Mouse (Mus musculus): ENCODE results near the gene Fbxo45. TPM values are rescaled to one million over a fixed set of nuclear protein-coding genes. Genes with fewer than 3 reads are reported as not detected.

Gene Fbxo45
- polyA plus RNA-seq, 1 experiment from 2014 or later: 13.0 TPM

MicroRNA genes within 50 kb of the gene (microRNA counts, 519-probe panel; counts per million panel counts)
- microRNA mmu-miR-1946a: 322 counts per million, percentile 70 among the panel's probes with 10 or more counts

Small RNA genes within 50 kb of the gene (microRNA-seq; reads per million reads assigned to microRNA genes)
- not detected for gene Mir1946a

Other genes with a start within 250 kb of the Fbxo45 start
- gene Senp5, start 243.9 kb downstream of the Fbxo45 start, polyA plus RNA-seq (2014; fragmentation: Nextera tagmentation; extraction: Ambion mirVana): 6.7 and 6.9 TPM in 2 replicates
- 23.5 and 26.2 TPM in 2 replicates for gene Pak2, start 167.8 kb downstream of the Fbxo45 start, polyA plus RNA-seq (2014; fragmentation: Nextera tagmentation; extraction: Ambion mirVana)
- gene Pigx, start 147.4 kb downstream of the Fbxo45 start, polyA plus RNA-seq (2014; fragmentation: Nextera tagmentation; extraction: Ambion mirVana): 74.4 and 91.6 TPM in 2 replicates
- 18.5 and 25.0 TPM in 2 replicates for gene Cep19, start 147.4 kb downstream of the Fbxo45 start, polyA plus RNA-seq (2014; fragmentation: Nextera tagmentation; extraction: Ambion mirVana)
- gene Nrros, start 81.6 kb downstream of the Fbxo45 start, polyA plus RNA-seq (2014; fragmentation: Nextera tagmentation; extraction: Ambion mirVana): 7.4 and 8.7 TPM in 2 replicates
- gene Bex6, start 67.3 kb downstream of the Fbxo45 start, polyA plus RNA-seq (2014; fragmentation: Nextera tagmentation; extraction: Ambion mirVana): not detected in 2 replicates
- 10.9 and 11.5 TPM in 2 replicates for gene Wdr53, start 69 bp upstream of the Fbxo45 start, polyA plus RNA-seq (2014; fragmentation: Nextera tagmentation; extraction: Ambion mirVana)
- 0.14 TPM in 1 of 2 replicates, not detected in the other for gene Smco1, start 24.3 kb upstream of the Fbxo45 start, polyA plus RNA-seq (2014; fragmentation: Nextera tagmentation; extraction: Ambion mirVana)
- 18.1 and 18.8 TPM in 2 replicates for gene Rnf168, start 30.3 kb upstream of the Fbxo45 start, polyA plus RNA-seq (2014; fragmentation: Nextera tagmentation; extraction: Ambion mirVana)
- 19.4 and 21.8 TPM in 2 replicates for gene Ubxn7, start 85.1 kb upstream of the Fbxo45 start, polyA plus RNA-seq (2014; fragmentation: Nextera tagmentation; extraction: Ambion mirVana)
- 0.16 TPM in 1 of 2 replicates, not detected in the other for gene Tm4sf19, start 153.3 kb upstream of the Fbxo45 start, polyA plus RNA-seq (2014; fragmentation: Nextera tagmentation; extraction: Ambion mirVana)
- 26.9 and 29.3 TPM in 2 replicates for gene Tctex1d2, start 172.5 kb upstream of the Fbxo45 start, polyA plus RNA-seq (2014; fragmentation: Nextera tagmentation; extraction: Ambion mirVana)
- 47.4 and 48.7 TPM in 2 replicates for gene Pcyt1a, start 183.8 kb upstream of the Fbxo45 start, polyA plus RNA-seq (2014; fragmentation: Nextera tagmentation; extraction: Ambion mirVana)
- gene Slc51a, start 240.7 kb upstream of the Fbxo45 start, polyA plus RNA-seq (2014; fragmentation: Nextera tagmentation; extraction: Ambion mirVana): 1.1 and 1.4 TPM in 2 replicates
- gene Zdhhc19, start 249.1 kb upstream of the Fbxo45 start, polyA plus RNA-seq (2014; fragmentation: Nextera tagmentation; extraction: Ambion mirVana): not detected in 2 replicates